Mouse (Mus musculus) G1E (cell line): ENCODE data around the gene Ggta1. TPM values are rescaled to one million over a fixed set of nuclear protein-coding genes. Genes with fewer than 3 reads are reported as not detected.

Experiments
- ATAC-seq: 2 replicates; pipeline ENCODE4 v1.8.0; 2016; ENCODE audit warnings: mild to moderate bottlenecking; ENCODE audit not compliant: insufficient number of reproducible peaks, poor library complexity, low FRiP score, severe bottlenecking; ENCODE audit errors: extremely low read depth
- DNase-seq: peaks from one replicate; pipeline ENCODE4 v3.0.0; 2012; ENCODE audit warnings: low spot score
- H3K27me3 ChIP-seq: 2 replicates; pipeline ENCODE4 v1.6.1; 2012; ENCODE audit warnings: mild to moderate bottlenecking, low read length, inconsistent platforms; ENCODE audit not compliant: insufficient read depth
- H3K36me3 ChIP-seq: replicated peaks from 2 replicates; pipeline ENCODE3; 2012; ENCODE audit warnings: mild to moderate bottlenecking, inconsistent platforms
- H3K4me1 ChIP-seq: 2 replicates; pipeline ENCODE4 v1.6.1; 2012; ENCODE audit warnings: low read depth, low read length, inconsistent platforms, mixed read lengths; ENCODE audit not compliant: insufficient read depth
- H3K4me3 ChIP-seq: 2 replicates; pipeline ENCODE4 v1.5.1; 2012; ENCODE audit warnings: low read depth, mild to moderate bottlenecking, inconsistent platforms, low read length, moderate library complexity, mixed read lengths
- H3K9me3 ChIP-seq: replicated peaks from 2 replicates; pipeline ENCODE4 v1.6.1; 2012; ENCODE audit warnings: inconsistent platforms
- CTCF ChIP-seq: IDR thresholded peaks from 2 replicates; pipeline ENCODE4 v1.5.1; 2012; ENCODE audit warnings: low read depth, low read length, inconsistent platforms, mixed read lengths
- GATA1 ChIP-seq: IDR thresholded peaks from 2 replicates; pipeline ENCODE4 v1.6.1; 2012; ENCODE audit warnings: borderline replicate concordance, low read length, inconsistent platforms, mixed read lengths
- GATA2 ChIP-seq: IDR thresholded peaks from 2 replicates; pipeline ENCODE4 v1.6.1; 2012; ENCODE audit warnings: low read depth, low read length, inconsistent platforms, borderline replicate concordance
- POLR2AphosphoS5 ChIP-seq: IDR thresholded peaks from 2 replicates; pipeline ENCODE4 v1.6.1; 2012; ENCODE audit warnings: low read depth, low read length, inconsistent platforms; ENCODE audit not compliant: insufficient replicate concordance
- TAL1 ChIP-seq: conservative IDR thresholded peaks from 2 replicates; pipeline ENCODE4 v1.6.1; 2012; ENCODE audit warnings: low read depth, low read length, inconsistent platforms, mixed read lengths
- polyA plus RNA-seq: library from polyadenylated mRNA; stranded (reverse); fragments of >175 nt; gene quantifications from 2 replicates; pipeline ENCODE4 v1.2.3, GENCODE M21; 2012
- total RNA-seq, 2 experiments: library from RNA; stranded (forward) in 1 of 2; stranded (reverse) in 1 of 2; fragments of 200-1000 nt in 1 of 2; fragments of >200 nt in 1 of 2; fragmentation: Nextera tagmentation in 1 of 2; gene quantifications; 2 replicates each; pipeline ENCODE4 v1.2.3; 2014 to 2017

Gene Ggta1
- total and polyA plus RNA-seq, 3 experiments = 10.7 to 58.2 (median 27.2) TPM

DNA sequence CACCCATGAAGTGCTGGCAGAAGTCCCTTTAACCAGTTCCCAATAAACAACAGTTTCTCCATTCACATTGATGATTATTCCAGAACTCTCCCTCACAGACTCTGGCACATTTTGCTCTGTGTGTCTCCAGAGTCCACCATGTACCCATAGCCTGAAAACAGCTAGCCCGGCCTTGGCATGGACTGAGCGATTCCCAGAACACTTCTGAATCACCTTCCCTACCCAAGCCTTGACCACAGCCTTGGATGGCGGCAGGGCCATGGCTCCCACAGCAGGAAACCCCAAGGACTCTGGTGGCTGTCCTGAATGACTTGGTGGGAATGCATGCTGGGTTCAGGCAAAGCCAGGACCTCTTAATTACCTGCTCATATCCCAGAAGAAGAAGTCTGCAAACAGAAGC is 22.6 kb downstream of the Ggta1 start:
- peaks cover 59% of the 10 kb centered on the region for H3K4me1 ChIP-seq
- no peaks in the 10 kb centered on the region for H3K9me3 ChIP-seq
- TF ChIP-seq POLR2AphosphoS5 = no peak
- TF ChIP-seq GATA2 = no peak
- TF ChIP-seq CTCF = no peak
- TF ChIP-seq TAL1 = no peak
- TF ChIP-seq GATA1 = no peak
- no peak overlapping the region for H3K4me3 ChIP-seq
- H3K27me3 ChIP-seq = no peaks in the 10 kb centered on the region
- ATAC-seq = no peak
- peaks cover 77% of the 10 kb centered on the region for H3K36me3 ChIP-seq
- no peak for DNase-seq

DNA sequence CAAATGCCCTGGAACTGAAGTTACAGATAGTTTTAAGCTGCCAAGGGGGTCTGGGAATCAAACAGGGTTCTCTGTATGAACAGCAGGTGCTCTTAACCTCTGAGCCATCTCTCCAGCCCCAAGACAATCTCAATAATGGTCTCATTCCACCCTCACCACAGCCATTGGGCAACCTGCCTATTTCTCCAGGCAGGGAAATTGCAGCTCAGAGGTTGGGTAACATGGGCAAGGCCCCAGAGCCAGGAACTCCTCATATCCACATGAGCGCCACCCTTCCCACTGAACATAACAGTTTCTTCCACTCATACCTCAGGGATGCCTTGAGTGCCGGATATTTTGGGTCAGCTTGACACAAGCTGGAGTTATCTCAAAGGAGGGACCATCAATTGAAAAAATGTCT is 25.2 kb downstream of the Ggta1 start:
- ATAC-seq = no peak
- DNase-seq = no peak
- peaks cover 84% of the 10 kb centered on the region for H3K36me3 ChIP-seq
- H3K9me3 ChIP-seq = no peaks in the 10 kb centered on the region
- TF ChIP-seq GATA1 = no peak
- TF ChIP-seq TAL1 = no peak
- TF ChIP-seq POLR2AphosphoS5 = no peak
- TF ChIP-seq CTCF = no peak
- TF ChIP-seq GATA2 = no peak
- no peaks in the 10 kb centered on the region; the same call in 1 of the 2 replicates for H3K27me3 ChIP-seq
- H3K4me3 ChIP-seq = no peak overlapping the region
- peaks cover 59% of the 10 kb centered on the region for H3K4me1 ChIP-seq

DNA sequence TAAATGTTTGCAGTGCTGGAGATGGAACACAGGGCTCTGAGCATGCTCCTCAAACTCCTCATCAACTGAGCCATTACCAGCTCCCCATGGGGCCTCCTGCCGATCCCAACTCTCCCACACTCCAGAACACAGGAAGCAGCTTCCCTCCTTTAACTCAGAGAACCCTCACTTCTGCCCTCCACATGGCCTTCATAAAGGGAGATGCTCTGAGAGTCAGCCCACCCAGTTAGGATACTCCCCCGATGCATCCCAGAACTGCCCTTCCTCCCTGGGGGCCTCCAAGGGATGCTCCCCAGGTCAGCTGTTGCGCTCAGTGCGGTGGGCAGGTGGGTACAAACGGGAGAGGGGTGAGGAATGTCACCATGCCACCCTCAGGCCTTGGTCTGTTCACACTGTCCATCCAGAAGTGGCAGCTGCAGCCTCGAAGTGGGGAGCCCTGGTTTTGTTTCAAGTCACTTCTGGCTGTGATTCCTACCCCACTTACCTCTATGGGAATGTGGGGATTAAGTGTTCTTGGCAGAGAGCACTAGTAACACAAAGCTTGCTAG is 28.4 kb downstream of the Ggta1 start:
- no peak overlapping the region for H3K4me3 ChIP-seq
- H3K27me3 ChIP-seq = no peaks in the 10 kb centered on the region; the same call in 1 of the 2 replicates
- no peak for ATAC-seq
- peaks cover 54% of the 10 kb centered on the region for H3K4me1 ChIP-seq
- no peak for TF ChIP-seq TAL1
- TF ChIP-seq CTCF = no peak
- no peak for TF ChIP-seq GATA1
- no peak for TF ChIP-seq GATA2
- TF ChIP-seq POLR2AphosphoS5 = no peak
- H3K36me3 ChIP-seq = peaks cover 85% of the 10 kb centered on the region
- no peak for DNase-seq
- no peaks in the 10 kb centered on the region for H3K9me3 ChIP-seq

DNA sequence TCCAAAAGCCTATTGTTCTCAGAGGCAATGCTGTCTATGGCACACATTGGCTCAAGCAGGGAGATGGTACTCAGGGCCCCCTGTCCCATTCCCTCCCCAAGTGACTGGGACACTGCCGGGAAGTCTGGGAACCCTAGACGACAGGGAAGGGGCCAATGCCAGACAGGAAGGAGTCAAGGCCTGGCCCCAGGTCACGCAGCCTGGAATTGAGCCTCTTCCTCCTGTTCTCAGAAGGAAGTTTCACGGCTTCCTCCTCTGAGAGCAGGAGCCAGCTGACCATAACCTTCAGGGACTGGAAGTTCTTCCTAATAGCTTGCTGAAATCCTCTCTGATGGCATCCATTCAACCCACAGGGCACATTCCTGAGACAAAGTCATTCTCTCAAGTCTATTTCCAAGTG is 29.6 kb downstream of the Ggta1 start:
- DNase-seq (no peak), ATAC-seq (no peak)
- Histone ChIP-seq H3K27me3 (no peaks in the 10 kb centered on the region; the same call in 1 of the 2 replicates), H3K9me3 (no peaks in the 10 kb centered on the region), H3K4me1 (peaks cover 45% of the 10 kb centered on the region), H3K36me3 (peaks cover 88% of the 10 kb centered on the region), H3K4me3 (no peak overlapping the region)
- no peak for TF ChIP-seq POLR2AphosphoS5
- no peak for TF ChIP-seq GATA1
- no peak for TF ChIP-seq GATA2
- no peak for TF ChIP-seq CTCF
- TF ChIP-seq TAL1 = no peak

- H3K36me3 ChIP-seq = peaks cover 89% of the 10 kb centered on the region
- DNase-seq (no peak), ATAC-seq (no peak)
- H3K9me3 ChIP-seq = no peaks in the 10 kb centered on the region
- no peaks in the 10 kb centered on the region; the same call in 1 of the 2 replicates for H3K27me3 ChIP-seq
- no peak for TF ChIP-seq TAL1
- no peak for TF ChIP-seq GATA2
- no peak for TF ChIP-seq CTCF
- H3K4me3 ChIP-seq = no peak overlapping the region
- peaks cover 43% of the 10 kb centered on the region for H3K4me1 ChIP-seq
These were observed 30.6 kb downstream of the Ggta1 start for GRCm38 (mm10) chr2:35432472-35432871.

DNA sequence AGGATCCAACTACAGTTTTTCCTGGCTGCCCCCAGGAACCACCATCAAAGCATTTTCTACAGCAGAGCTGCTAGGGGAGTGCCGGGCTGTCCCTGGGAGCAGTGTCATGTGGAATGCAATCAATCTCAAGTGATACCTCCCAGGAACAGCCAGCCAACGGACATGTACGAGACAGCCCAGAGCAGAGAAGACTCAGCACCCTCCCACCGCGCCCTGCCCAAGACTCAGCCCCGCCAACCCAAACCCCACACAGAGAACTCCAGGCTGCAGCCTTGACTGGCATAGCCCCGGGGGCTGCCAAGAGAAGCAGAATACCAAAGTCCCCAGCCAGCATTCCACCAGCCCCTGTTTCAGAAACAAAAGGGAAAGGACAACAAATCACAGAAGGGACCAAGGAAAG is 31.0 kb downstream of the Ggta1 start:
- DNase-seq (no peak), ATAC-seq (no peak)
- Histone ChIP-seq H3K4me1 (peaks cover 38% of the 10 kb centered on the region), H3K9me3 (no peaks in the 10 kb centered on the region), H3K36me3 (peaks cover 87% of the 10 kb centered on the region), H3K4me3 (no peak overlapping the region), H3K27me3 (no peaks in the 10 kb centered on the region; the same call in 1 of the 2 replicates)
- TF ChIP-seq CTCF = no peak
- TF ChIP-seq POLR2AphosphoS5 = no peak
- no peak for TF ChIP-seq TAL1
- no peak for TF ChIP-seq GATA1
- TF ChIP-seq GATA2 = no peak
